Mouse (Mus musculus) heart, postnatal 36 days (tissue): ENCODE measurements around the gene Hsd17b14. TPM values are rescaled to one million over a fixed set of nuclear protein-coding genes. Genes with fewer than 3 reads are reported as not detected.
"Not testable (repeated sequence)": the region's sequence is repeated elsewhere in the genome, so short reads cannot be mapped to it uniquely, and the experiment has no call there.

Source experiments
- DNase-seq, 2 experiments: peaks; one replicate each; pipeline ENCODE4 v3.0.0; 2021 to 2022
- intact Hi-C: fragments of 180-260 bp; cut with DNase I; formaldehyde crosslinking; loops from one replicate; pipeline ENCODE4 v1.15.1; 2025
- total RNA-seq, 2 experiments: library from RNA; stranded (reverse); gene quantifications; 2 replicates each; pipeline ENCODE4 v1.2.3; 2021

Hsd17b14 gene
- under 1 TPM; 0.41 to 0.67 TPM for total RNA-seq

- intact Hi-C loops: loop anchor here (5.0 kb wide), 1 partner anchor 128 kb away; the partner anchor contains the start of gene Ntn5
- DNase-seq: no peak
Observed at GRCm38 (mm10) chr7:45554744-45555143, at the start of gene Hsd17b14. Gene Hsd17b14, plus strand, starts transcription at chr7:45554893.

DNA sequence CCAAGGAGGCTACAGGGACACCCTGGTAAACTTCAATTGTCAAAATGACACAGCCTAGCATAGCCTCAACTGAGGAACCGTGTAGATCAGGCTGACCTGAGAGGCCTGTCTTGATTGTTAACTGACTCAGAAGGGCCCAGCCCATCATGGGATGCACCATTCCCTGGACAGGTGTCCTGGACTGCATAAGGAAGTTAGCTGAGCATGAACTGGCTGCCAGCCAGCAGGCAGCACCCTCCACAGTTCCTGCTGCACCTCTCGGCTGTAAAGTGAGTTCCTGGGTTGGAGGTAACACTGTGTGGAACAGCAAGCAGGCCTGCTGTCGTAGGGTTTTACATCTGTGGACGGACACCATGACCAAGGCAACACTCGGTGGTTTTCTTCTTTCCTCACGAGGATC is 47.1 kb upstream of the Hsd17b14 start:
- intact Hi-C loops: no loop called here
- DNase-seq: no peak

- DNase-seq: no peak
- intact Hi-C loops: no loop called here
Observed at GRCm38 (mm10) chr7:45508561-45508960, 46.1 kb upstream of the Hsd17b14 start.

GRCm38 (mm10) chr7:45509181-45509882 is 45.4 kb upstream of the Hsd17b14 start:
- intact Hi-C loops: no loop called here
- no peak for DNase-seq

GRCm38 (mm10) chr7:45509912-45510787 is 44.5 kb upstream of the Hsd17b14 start, which contains the start of gene Nucb1:
Gene Nucb1, minus strand, starts transcription at chr7:45510406.
- DNase-seq: peak; percentile 91 to 94
- intact Hi-C loops: no loop called here

DNA sequence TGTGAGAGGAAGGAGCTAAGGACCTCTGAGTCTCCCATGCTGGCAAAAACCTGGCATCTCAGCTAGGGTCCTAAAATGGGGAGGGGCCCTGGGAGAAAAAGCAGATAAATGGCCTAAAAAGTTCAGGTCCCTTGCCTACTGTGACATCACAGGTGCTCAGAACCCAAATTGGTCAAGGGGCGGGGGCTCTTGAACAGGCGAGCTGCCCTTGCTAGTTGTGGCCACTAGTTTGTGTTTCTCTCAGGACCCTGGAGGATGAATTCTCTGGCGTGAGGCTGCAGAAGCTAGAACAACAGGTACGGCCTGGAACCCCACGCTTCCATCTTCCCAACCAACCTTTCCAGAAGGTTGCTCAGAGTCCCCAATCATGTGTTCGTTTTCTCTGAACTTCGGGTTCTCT is 40.3 kb upstream of the Hsd17b14 start:
- no peak for DNase-seq
- intact Hi-C loops: no loop called here

DNA sequence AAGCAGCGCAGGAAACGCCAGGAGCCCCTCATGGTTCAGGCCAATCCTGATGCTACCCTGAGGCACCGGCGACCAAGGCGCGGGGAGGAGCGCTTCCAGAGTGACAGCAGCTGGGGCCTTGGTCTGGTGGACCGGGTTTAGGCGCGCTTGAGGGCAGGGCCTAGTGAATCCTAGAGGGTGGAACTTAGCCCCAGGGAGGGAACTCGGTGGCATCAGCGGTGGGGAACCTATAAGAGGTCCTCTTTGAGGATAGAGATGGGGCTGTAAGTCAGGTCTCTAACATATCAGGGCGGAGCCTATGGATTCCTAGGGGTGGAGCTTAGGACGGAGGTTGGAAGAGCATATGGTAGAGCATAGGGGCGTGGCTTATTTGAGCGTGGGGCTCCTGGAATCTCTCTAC is 39.3 kb upstream of the Hsd17b14 start:
- intact Hi-C loops: no loop called here
- DNase-seq: no peak

DNA sequence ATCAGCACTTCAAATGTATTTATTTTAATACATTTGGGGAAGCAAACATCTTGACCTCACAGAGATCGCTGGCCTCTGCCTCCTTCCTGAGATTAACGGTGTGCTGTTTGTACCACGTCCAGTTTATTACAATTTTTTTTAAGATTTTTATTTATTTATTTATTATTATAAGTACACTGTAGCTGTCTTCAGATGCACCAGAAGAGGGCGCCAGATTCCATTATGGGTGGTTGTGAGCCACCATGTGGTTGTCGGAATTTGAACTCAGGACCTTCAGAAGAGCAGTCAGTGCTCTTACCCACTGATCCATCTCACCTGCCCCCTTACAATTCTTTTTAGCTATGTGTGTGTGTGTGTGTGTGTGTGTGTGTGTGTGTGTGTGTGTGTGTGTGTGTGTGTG is 37.8 kb upstream of the Hsd17b14 start:
- DNase-seq, intact Hi-C loops: not testable (repeated sequence)

- intact Hi-C loops: no loop called here
- no peak for DNase-seq
Observed at GRCm38 (mm10) chr7:45518618-45519017, 36.1 kb upstream of the Hsd17b14 start.

DNA sequence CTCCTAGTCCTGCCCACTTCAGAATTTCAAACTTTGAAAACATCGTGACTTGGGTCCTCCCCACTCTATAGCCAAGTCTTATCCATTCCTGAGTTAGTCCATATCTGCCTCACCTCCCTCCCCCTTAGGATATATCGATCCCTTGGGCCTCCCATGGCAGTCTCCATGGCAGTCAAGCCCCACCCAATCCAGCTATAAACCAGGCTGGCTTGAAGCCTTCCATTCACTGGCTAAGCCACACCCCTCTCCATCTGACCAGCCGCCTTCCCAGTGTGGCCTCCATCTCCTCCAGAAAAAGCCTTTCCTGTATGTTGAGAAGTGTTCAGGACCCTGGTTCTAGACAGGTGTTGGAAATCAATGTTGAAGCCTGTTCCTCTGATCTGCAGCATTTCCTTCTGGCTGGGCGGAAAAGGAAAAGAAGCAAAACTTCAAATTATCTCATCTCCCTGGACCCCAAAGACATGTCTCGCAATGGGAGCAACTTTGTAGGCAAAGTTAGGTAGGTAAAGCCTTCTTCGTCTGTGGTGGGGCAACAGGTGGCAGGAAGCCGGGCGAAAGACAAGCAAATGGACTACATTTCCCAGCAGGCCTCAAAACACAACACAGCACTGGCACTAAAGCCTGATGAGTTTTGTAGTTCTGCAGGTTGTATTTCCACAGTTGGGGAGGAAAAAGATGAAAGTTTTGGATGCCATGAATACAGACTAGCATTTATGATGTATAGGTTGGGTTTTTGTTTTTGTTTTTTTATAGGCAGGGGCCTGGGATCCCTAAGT is 35.2 kb upstream of the Hsd17b14 start:
- no peak for DNase-seq
- intact Hi-C loops: no loop called here

DNA sequence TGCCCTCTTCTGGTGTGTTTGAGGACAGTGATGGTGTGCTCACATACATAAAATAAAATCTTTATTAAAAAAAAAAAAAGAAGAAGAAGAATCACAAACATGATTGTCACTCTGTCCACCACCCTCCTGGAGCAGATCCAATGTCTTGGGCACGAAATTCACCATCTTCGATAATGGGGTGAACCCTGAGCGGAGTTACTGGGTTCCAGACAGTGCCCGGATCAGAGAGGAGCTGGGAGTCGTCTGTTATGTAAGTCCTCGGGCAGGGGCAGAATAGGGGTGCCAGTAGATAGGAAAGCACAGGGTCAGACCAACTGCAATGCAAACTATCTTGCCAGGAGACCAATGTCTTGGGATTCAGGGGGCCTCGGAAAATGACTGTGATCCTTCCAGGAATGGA is 34.1 kb upstream of the Hsd17b14 start:
- no peak for DNase-seq
- intact Hi-C loops: no loop called here

GRCm38 (mm10) chr7:45521728-45522184 is 32.9 kb upstream of the Hsd17b14 start:
- intact Hi-C loops: no loop called here
- DNase-seq: peak; percentile 80 to 86

GRCm38 (mm10) chr7:45522194-45522752 is 32.4 kb upstream of the Hsd17b14 start:
- intact Hi-C loops: no loop called here

DNA sequence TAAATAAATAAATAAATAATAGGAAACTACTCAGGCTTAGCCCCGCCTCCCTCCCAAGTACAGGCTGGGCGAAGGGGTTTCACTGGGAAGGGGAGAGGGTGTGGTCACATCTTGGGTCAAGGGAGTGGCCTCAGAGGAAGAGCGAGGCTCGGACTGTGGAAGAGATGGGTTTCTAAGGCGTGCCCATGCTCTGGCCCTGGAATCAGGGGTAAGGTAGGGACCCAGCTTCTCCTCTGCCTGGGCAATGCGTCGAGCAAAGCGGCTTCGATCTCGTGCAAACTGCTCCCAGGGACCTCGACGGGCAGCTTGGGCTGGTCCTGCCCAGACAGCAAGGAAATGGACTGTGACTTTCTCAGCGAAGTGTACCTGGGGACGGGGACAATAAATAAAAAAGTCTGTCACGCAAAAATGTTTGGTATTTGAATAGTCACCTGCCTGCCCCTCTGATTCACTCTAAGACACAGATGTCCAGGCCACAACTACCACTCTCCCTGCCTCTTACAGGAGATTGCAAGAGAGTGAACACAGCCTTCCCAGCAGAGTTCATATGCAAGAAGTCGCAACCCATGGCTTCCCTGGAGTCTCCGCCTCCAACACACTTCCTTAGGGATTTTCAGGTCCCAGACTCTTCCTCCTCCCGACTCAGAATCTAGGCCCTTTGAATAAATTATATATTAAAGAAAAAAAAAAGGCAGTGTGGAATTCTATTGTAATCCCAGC is 31.6 kb upstream of the Hsd17b14 start:
- intact Hi-C loops: no loop called here

More at GRCm38 (mm10) chr7:45522194-45522752, 32.4 kb upstream of the Hsd17b14 start:
- DNase-seq: no peak

GRCm38 (mm10) chr7:45523678-45524170 is 31.0 kb upstream of the Hsd17b14 start:
- intact Hi-C loops: no loop called here
- DNase-seq: no peak

More for the DNA sequence above, 31.6 kb upstream of the Hsd17b14 start:
- no peak for DNase-seq

DNA sequence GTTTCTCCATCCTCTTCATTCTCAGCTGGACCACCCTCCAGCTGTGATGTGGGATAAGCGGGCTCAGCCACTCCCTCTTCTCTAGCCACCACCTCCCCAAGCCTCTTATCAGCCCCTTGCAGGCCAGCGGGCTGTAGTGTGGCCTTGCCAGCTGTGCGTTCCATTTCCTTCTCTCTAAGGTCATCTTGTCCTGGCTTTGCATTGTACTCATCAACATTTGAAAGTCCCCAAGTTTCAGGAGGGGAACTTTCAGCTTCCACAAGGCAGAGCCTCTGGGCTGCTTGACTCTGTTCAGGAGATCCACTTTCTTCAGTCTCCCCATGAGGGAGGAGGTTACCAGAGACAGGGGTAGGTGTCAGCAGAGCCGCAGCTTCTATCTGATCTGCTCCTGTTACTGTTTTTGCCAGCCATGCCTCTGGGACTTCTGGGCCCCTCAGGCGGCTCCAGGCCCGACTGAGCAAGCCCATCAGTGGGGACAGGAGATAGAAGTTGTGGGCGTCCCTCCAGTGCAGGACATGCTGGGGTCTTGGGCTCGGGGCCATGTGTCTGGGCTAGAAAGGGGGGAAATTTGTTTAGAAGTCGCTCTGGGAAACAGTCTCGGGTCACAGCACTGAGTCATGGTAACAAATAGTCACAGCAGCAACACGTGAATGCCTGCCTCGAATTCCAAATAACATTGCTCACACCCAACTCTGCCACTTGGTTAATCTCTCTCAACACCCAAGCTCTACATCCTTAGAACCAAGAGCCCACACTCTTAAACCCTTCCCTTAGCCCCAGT is 29.7 kb upstream of the Hsd17b14 start:
- intact Hi-C loops: no loop called here
- peak; percentile 51 to 67 for DNase-seq

GRCm38 (mm10) chr7:45525809-45526473 is 28.8 kb upstream of the Hsd17b14 start, which contains the start of the genes Ppp1r15a and Plekha4:
Gene Ppp1r15a, minus strand, starts transcription at chr7:45526268.
Gene Plekha4, plus strand, starts transcription at chr7:45526330.
- DNase-seq: peak; percentile 99
- intact Hi-C loops: loop anchor here (2.0 kb wide), 1 partner anchor 49 kb away; no protein-coding TSS in a partner anchor
